Mouse (Mus musculus) B cell, adult 62 days (primary cell): ENCODE measurements around the gene Rbm28. TPM values are rescaled to one million over a fixed set of nuclear protein-coding genes. Genes with fewer than 3 reads are reported as not detected.

Experiments
- total RNA-seq: library from RNA; stranded (reverse); gene quantifications from 4 replicates; pipeline ENCODE4 v1.2.4, GENCODE M21; 2023

Rbm28 gene
- total RNA-seq, result 86.4 to 110 TPM (median 95.1 TPM) in 4 replicates

DNA sequence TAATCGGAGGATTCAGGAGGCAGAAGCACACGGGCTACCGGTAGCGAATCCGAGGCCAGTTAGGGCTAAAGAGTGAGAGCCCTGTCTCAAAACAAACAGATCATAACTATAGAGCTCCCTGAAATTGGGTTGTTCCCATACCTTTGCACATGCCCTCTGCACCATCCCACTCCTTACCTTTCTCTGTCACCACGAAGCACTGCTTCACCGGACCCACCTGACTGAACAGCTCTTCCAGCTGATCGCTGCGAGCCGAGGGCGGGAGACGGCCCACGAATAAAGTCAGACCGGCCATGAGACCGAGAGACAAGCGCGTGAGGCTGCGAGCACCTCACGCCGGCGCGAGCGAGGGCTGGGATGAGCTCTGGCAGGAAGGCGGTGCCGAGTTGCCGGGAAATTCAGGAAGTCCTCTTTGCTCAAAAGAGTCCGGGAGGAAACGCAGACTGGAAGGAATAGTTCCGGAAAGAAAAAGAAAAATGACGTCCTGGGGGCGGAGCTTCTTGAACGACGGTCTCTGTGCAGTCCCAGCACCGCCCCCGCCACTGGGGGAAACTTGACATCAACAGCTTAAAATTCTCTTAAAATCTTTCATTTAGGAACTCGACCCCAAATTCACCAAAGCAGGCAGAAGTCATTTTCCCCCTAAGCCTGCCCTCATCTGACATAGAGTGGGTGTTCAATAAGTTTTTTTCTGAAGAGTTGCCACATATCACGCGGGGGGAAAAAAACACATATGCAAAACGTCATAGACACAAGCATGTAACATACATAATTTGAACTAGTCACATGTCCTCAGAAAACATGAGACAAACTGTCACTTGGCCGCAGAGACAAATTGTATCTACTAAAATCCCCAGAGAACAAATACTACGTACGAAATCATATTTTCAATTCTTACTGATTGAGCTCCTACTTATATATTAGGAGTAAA lies at the start of gene Rbm28:
Gene Rbm28, minus strand, starts transcription at position 693 of the 931 bp plus-strand sequence.

DNA sequence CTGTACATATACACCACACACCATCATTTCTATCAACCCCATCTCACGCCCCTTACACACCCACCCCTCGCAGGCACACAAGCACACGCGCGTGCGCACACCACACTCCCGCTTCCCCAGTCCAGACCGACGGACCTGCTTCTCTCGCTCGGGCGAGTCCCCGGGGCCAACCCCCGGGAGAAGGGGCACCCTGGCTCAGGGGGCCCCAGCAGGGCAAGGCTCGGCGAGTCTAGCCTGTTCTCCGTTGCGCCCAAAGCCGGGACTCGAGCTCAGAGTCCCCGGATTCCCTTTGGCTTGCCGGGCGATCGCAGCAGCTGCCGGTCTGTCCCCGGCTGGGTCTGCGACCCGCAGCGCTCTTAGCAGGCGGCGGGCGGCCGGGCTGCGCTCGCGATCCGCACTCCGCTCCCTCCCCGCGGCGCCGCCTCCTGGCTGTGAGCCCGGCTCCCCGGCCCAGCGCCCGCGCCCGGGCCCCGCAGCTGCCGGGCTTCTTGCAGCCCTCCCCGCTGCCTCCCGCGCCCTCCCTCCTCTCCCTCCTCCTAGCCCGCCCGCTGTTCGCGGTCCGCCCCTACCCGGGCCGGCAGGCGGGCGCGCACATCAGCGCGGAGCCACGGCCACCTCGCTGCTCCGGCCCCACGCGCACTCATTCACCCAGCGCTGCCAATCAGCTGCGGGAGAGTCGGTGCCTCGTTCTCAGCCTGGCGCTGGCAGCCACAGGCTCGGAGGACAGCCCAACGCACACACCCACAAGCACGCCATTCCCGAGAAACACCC lies 14.3 kb upstream of the Rbm28 start, which contains the start of gene Prrt4:
Gene Prrt4, minus strand, starts transcription at position 697 of the 771 bp plus-strand sequence.

Other genes starting within 250 kb of the Rbm28 start
- not detected in 4 replicates for gene Lep, start 104.8 kb downstream of the Rbm28 start, total RNA-seq
- gene Prrt4, start 14.6 kb upstream of the Rbm28 start, total RNA-seq, result 0.27 to 0.94 TPM (median 0.72 TPM) in 3 of 4 replicates, not detected in the other
- 58.6 to 69.6 TPM (median 64.2 TPM) in 4 replicates for gene Impdh1, start 51.4 kb upstream of the Rbm28 start, total RNA-seq
- gene Hilpda, start 107.5 kb upstream of the Rbm28 start, total RNA-seq, result 22.2 to 28.7 TPM (median 28.1 TPM) in 4 replicates
- gene Fam71f2, start 114.6 kb upstream of the Rbm28 start, total RNA-seq, result 1.0 TPM in 1 of 4 replicates, not detected in the others
- not detected in 4 replicates for gene Fam71f1, start 154.1 kb upstream of the Rbm28 start, total RNA-seq
- gene Calu, start 183.1 kb upstream of the Rbm28 start, total RNA-seq, result 46.3 to 53.5 TPM (median 50.1 TPM) in 4 replicates
- not detected in 4 replicates for gene Opn1sw, start 223.5 kb upstream of the Rbm28 start, total RNA-seq
- not detected in 4 replicates for gene Ccdc136, start 231.3 kb upstream of the Rbm28 start, total RNA-seq